Mouse (Mus musculus) cortical plate, adult 2 months (tissue): ENCODE measurements at regions not wholly inside any gene's neighbourhood (a gene's known extent, or its start where the extent isn't known, plus 50 kb on each side); places are given as distances from the start of the nearest gene placed in this dataset.

Experiments used
- CTCF ChIP-seq: fragments of 200-500 bp; IDR thresholded peaks from 2 replicates; pipeline ENCODE4 v1.5.1; 2011; ENCODE audit warnings: mild to moderate bottlenecking, control low read depth, low read length; ENCODE audit not compliant: insufficient read depth; ENCODE audit errors: extremely low read depth
- POLR2A ChIP-seq: fragments of 200-500 bp; IDR thresholded peaks from 2 replicates; pipeline ENCODE4 v1.6.1; 2011; ENCODE audit warnings: mild to moderate bottlenecking, low read length, control low read depth; ENCODE audit not compliant: insufficient read depth; ENCODE audit errors: extremely low read depth

DNA sequence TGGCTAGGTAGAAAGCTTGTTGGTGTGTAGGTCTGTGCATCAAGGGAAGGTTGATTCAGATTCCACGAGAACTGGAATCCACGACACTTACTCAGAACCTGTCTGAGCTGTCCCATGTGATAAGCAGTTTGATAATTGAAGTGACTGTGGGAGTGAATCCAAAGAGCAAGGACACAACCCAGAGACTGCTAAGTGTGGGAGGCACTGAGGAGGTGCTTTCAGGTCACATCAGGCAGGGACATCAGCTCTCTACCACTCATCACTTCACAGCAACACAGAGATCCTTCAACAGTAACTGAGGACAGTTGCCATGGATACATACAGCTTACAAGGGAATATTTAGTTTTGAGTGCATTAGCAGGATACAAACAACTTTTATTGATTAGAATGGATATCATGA lies 194.0 kb upstream of the Tet2 start:
- TF ChIP-seq POLR2A (no peak), CTCF (no peak)
